Mouse (Mus musculus) bone marrow macrophage, adult 2 months (primary cell): ENCODE results near the gene Poc5.

Experiments
- CTCF ChIP-seq: IDR thresholded peaks from 2 replicates; pipeline ENCODE4 v1.5.1; 2012; ENCODE audit warnings: low read depth, mild to moderate bottlenecking, low read length, moderate library complexity
- POLR2A ChIP-seq: IDR thresholded peaks from 2 replicates; pipeline ENCODE4 v1.6.1; 2012; ENCODE audit warnings: mild to moderate bottlenecking, low read depth, low read length, borderline replicate concordance

GRCm38 (mm10) chr13:96435793-96436192 lies 47.7 kb downstream of the Poc5 start:
- TF ChIP-seq CTCF (no peak), POLR2A (no peak)
